Mouse (Mus musculus): Measurements from ENCODE around the gene Tecr. TPM values are rescaled to one million over a fixed set of nuclear protein-coding genes. Genes with fewer than 3 reads are reported as not detected.

Gene Tecr
- total and polyA plus RNA-seq, 3 experiments = 74.2 to 229 TPM; not detected in 1

DNA sequence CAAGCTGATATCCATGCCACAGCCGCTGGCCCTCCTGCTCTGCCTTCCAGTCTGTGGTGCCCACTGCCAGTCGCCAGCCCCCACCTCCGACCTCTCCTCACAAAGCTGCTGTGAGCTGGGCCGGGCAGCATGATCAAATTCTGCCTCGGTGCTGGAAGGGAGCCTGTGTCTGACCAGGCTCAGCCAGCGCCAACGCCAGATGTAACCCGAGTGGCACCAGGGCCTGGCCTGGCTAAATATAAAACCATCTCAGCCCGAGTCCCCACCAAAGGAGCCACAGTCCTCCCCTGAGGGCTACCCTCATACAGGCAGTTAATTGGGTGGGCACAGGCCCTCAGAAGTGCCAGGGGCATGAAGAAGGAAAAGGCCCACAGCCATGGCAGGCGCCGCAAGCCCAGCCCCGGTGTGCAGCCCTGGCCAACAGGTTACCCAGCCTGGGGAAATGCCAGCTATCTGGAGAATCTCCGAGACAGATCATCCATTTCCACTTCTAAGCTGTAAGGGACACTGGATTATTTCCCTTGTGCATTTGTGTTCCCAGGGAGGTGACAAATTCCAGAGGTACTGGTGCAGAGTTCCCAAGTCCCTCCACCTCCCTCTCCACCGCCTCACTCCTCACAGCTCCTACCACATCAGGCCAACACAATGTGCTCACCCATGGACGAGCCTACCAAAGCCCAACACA lies 33.0 kb downstream of the Tecr start:
- Histone ChIP-seq H3K4me3 (ENCODE audit: control insufficient read depth in 1 of 2, insufficient read depth in 1 of 2, low read depth in 2 of 2, low read length in 2 of 2) (no peak overlapping the region), H3K4me1 (ENCODE audit: control insufficient read depth in 1 of 2, insufficient read depth in 2 of 2, low read length in 2 of 2) (no peaks in the 10 kb centered on the region), H3K9ac (ENCODE audit: control insufficient read depth, low read depth, low read length, poor library complexity, severe bottlenecking) (no peak overlapping the region), H3K9me3 (replicated peaks; ENCODE audit: insufficient read depth, low read length) (no peaks in the 10 kb centered on the region), H3K36me3 (ENCODE audit: control insufficient read depth in 1 of 2, insufficient read depth in 2 of 2, low read length in 2 of 2) (peaks cover 0 to 1% of the 10 kb centered on the region in 2 experiments; a peak in 1 of 4 replicates), H3K79me2 (ENCODE audit: control insufficient read depth, insufficient read depth, low read length, poor library complexity) (no peaks in the 10 kb centered on the region; the same call in 1 of the 2 replicates), H3K27me3 (ENCODE audit: control insufficient read depth in 1 of 2, insufficient read depth in 2 of 2, low read length in 2 of 2) (no peaks in the 10 kb centered on the region), H3K27ac (ENCODE audit: control insufficient read depth, low read depth, low read length) (no peak overlapping the region)
- no peak for DNase-seq (ENCODE audit: low read depth, low spot score)
- TF ChIP-seq KAT2A (conservative IDR thresholded peaks at IDR 0.05; ENCODE audit: low read depth, low read length) = no peak
- no peak for TF ChIP-seq CHD1 (IDR thresholded peaks at IDR 0.05; ENCODE audit: low read depth, low read length)
- TF ChIP-seq MAFK (IDR thresholded peaks at IDR 0.05; ENCODE audit: borderline replicate concordance, low read depth, low read length) = no peak
- no peak for TF ChIP-seq MAX (IDR thresholded peaks at IDR 0.05; ENCODE audit: low read length)
- no peak for TF ChIP-seq MYC (IDR thresholded peaks at IDR 0.05; ENCODE audit: low read depth, low read length)
- TF ChIP-seq CHD2 (IDR thresholded peaks at IDR 0.05; ENCODE audit: low read length) = no peak
- TF ChIP-seq ZNF384 (IDR thresholded peaks at IDR 0.05; ENCODE audit: low read depth, low read length) = no peak

DNA sequence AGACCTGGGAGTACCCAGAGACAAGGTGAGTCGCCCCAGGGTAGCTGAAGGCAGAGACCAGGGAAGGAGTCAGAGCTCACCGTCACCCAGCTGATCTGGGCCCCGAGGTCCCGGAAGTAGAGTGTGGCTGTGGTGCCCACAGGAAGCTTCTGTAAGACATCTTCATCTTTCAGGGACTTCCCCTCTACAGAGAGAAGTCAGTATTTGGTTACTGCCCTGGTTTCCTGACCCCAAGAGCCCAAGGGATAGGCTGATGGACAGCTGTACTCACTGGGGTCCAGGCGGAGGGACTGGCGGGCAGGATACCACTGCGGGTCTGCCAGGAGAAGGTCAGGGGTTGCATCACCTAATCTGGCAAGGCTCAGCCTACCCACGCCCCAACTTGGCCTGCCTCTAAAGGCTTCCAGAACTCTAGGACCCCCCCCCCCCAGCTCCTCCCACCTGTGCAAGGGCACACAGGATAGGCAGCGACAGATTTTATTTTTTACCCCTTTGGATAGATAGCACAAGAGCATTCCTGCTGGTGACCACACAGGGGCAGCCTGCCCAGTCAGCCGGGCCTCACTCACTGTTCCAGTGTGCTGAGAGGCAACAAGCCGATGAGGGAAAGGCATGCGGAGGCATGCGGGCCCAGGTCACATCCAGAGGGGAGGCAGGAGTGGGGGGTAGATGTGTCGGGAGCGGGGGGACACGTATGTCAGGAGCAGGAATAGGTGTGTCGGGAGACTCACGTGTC lies 34.5 kb downstream of the Tecr start:
- Histone ChIP-seq H3K27ac (ENCODE audit: control insufficient read depth, low read depth, low read length) (no peak overlapping the region), H3K9me3 (replicated peaks; ENCODE audit: insufficient read depth, low read length) (no peaks in the 10 kb centered on the region), H3K4me3 (ENCODE audit: control insufficient read depth in 1 of 2, insufficient read depth in 1 of 2, low read depth in 2 of 2, low read length in 2 of 2) (no peak overlapping the region), H3K9ac (ENCODE audit: control insufficient read depth, low read depth, low read length, poor library complexity, severe bottlenecking) (no peak overlapping the region), H3K36me3 (ENCODE audit: control insufficient read depth in 1 of 2, insufficient read depth in 2 of 2, low read length in 2 of 2) (peaks cover 0 to 1% of the 10 kb centered on the region in 2 experiments; a peak in 1 of 4 replicates), H3K79me2 (ENCODE audit: control insufficient read depth, insufficient read depth, low read length, poor library complexity) (no peaks in the 10 kb centered on the region; the same call in none of the 2 replicates), H3K4me1 (ENCODE audit: control insufficient read depth in 1 of 2, insufficient read depth in 2 of 2, low read length in 2 of 2) (no peaks in the 10 kb centered on the region), H3K27me3 (ENCODE audit: control insufficient read depth in 1 of 2, insufficient read depth in 2 of 2, low read length in 2 of 2) (no peaks in the 10 kb centered on the region)
- no peak for DNase-seq (ENCODE audit: low read depth, low spot score)
- TF ChIP-seq RCOR1 (IDR thresholded peaks at IDR 0.05; ENCODE audit: low read depth, low read length) = no peak
- TF ChIP-seq JUND (IDR thresholded peaks at IDR 0.05; ENCODE audit: low read depth, low read length) = no peak
- TF ChIP-seq TAL1 (IDR thresholded peaks at IDR 0.05; ENCODE audit: low read length) = no peak

DNA sequence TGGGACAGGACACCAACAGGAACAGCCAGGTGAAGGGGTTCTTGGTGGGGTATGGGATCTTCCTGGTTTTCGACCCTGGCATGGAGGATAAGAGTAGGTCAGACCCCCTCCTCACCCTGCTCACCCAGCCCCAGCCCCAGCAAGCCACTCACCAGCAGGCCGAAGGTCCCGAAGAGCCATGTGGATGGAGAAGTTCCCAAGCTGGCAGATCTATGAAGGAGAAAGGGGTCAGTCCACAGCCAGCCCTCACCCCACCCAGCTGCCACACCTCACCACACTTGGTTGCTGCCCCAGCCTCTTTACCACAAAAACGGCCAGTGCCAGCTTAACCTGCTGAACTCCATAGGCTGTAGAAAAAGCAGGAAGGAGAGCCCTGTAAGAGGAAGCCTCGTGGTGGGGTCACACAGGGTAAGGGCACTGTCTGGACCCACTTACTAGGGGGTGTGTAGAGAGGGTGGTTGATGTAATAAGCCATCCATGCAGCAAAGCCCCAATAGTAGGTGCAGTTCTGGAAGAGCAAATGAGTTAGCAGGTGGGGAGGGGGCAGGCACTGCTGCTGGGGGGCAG lies 35.4 kb downstream of the Tecr start:
- Histone ChIP-seq H3K27me3 (ENCODE audit: control insufficient read depth in 1 of 2, insufficient read depth in 2 of 2, low read length in 2 of 2) (no peaks in the 10 kb centered on the region), H3K79me2 (ENCODE audit: control insufficient read depth, insufficient read depth, low read length, poor library complexity) (peaks cover 6% of the 10 kb centered on the region), H3K36me3 (ENCODE audit: control insufficient read depth in 1 of 2, insufficient read depth in 2 of 2, low read length in 2 of 2) (peaks cover 0 to 1% of the 10 kb centered on the region in 2 experiments; a peak in 1 of 4 replicates), H3K9me3 (replicated peaks; ENCODE audit: insufficient read depth, low read length) (no peaks in the 10 kb centered on the region), H3K4me3 (ENCODE audit: control insufficient read depth in 1 of 2, insufficient read depth in 1 of 2, low read depth in 2 of 2, low read length in 2 of 2) (no peak overlapping the region), H3K4me1 (ENCODE audit: control insufficient read depth in 1 of 2, insufficient read depth in 2 of 2, low read length in 2 of 2) (peaks cover 0 to 4% of the 10 kb centered on the region in 2 experiments; a peak in 1 of 4 replicates), H3K9ac (ENCODE audit: control insufficient read depth, low read depth, low read length, poor library complexity, severe bottlenecking) (no peak overlapping the region), H3K27ac (ENCODE audit: control insufficient read depth, low read depth, low read length) (no peak overlapping the region)
- TF ChIP-seq NELFE (IDR thresholded peaks at IDR 0.05; ENCODE audit: low read depth, low read length) = no peak
- TF ChIP-seq ZKSCAN1 (IDR thresholded peaks at IDR 0.05; ENCODE audit: low read depth, low read length) = no peak
- no peak for TF ChIP-seq CHD1 (IDR thresholded peaks at IDR 0.05; ENCODE audit: low read depth, low read length)
- no peak for TF ChIP-seq POLR2AphosphoS2 (IDR thresholded peaks at IDR 0.05; ENCODE audit: low read length)
- no peak for TF ChIP-seq MEF2A (IDR thresholded peaks at IDR 0.05; ENCODE audit: extremely low read depth, insufficient replicate concordance, low read depth, low read length, poor library complexity, severe bottlenecking)
- TF ChIP-seq HCFC1 (IDR thresholded peaks at IDR 0.05; ENCODE audit: low read depth, low read length) = no peak
- TF ChIP-seq ETS1 (IDR thresholded peaks at IDR 0.05; ENCODE audit: low read depth, low read length) = no peak
- TF ChIP-seq KAT2A (conservative IDR thresholded peaks at IDR 0.05; ENCODE audit: low read depth, low read length) = no peak
- no peak for TF ChIP-seq BHLHE40 (IDR thresholded peaks at IDR 0.05; ENCODE audit: borderline replicate concordance, low read depth, low read length)
- no peak for DNase-seq (ENCODE audit: low read depth, low spot score)
